Mouse (Mus musculus): ENCODE data around the gene Cdc42ep2.

Gene Cdc42ep2

GRCm38 (mm10) chr19:5874391-5874968 is 50.1 kb downstream of the Cdc42ep2 start:
- DNase-seq (ENCODE audit: low read depth), result no peak

DNA sequence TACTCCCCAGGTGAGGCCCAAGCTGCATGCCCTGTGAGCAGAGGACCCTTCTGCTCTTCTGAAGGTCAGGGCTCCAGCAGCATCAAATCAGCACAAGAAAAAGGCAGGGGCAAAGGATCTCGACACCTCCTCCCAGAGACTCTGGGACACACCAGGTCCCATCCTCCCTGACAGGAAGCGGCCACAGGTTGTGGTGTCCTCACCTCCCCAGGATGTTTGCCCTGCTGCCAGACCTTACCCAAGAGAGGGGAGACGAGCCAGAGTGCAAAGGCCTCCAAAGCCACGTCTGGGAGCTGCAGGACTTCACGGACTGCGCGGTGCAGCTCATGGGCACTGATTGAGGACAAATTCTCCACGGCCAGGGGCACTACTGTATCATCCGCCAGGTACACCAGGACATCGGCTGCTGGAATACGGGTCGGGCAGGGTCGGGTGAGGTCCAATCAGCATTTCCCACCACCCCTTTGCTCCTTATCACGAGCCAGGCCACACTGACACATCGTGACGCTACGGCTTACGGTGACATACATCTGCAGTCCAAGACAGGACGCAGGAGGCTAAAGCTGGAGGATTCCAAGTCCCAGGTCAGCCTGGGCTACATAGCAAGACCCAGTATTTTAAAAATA is 51.6 kb downstream of the Cdc42ep2 start:
- DNase-seq (ENCODE audit: low read depth), result no peak

DNA sequence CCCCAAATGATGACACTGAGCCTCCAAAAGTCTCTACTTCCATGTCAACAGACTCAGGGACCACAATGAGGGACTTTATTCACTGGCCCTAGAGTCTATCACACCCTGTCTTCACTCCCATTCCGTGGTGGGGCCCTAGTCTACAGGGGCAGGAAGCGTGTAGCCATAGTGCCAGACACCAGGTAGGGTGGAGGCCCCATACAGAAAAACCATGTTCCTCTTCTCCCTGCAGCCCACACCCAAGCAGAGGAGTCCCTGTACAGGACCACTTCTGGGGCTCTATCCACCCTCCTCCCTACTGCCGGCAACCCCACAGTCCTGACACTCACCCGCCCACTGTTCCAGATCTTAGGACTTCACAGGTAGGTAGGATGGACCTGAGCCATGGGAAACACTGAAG is 52.1 kb downstream of the Cdc42ep2 start:
- DNase-seq (ENCODE audit: low read depth), result no peak

- no peak for DNase-seq (ENCODE audit: low read depth)
Observed at GRCm38 (mm10) chr19:5871683-5872082, 52.9 kb downstream of the Cdc42ep2 start.

GRCm38 (mm10) chr19:5871273-5871672 is 53.3 kb downstream of the Cdc42ep2 start:
- no peak for DNase-seq (ENCODE audit: low read depth)

DNA sequence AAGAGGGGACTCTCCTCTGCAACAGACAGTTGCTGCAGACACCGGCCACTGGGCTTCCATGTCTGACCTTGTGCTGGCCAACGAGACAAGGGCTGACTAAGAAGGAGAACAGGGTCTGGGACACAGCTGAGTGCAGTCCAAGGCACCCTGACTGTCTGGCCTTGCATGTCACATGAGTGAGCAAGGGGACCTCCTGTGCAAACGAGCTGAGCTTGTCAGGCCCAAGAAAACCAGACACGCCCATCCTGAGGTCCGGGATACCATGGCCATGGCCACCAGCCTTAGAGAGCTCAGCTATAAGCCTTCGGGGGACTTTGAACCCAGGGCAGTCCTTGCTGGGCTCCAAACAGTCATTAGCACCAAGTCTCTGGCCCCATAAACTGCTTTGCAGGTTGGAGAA is 56.5 kb downstream of the Cdc42ep2 start:
- DNase-seq (ENCODE audit: low read depth), result no peak
